Comparison of ENCODE assay signal across 9 mouse cellular contexts in the genomic region with DNA sequence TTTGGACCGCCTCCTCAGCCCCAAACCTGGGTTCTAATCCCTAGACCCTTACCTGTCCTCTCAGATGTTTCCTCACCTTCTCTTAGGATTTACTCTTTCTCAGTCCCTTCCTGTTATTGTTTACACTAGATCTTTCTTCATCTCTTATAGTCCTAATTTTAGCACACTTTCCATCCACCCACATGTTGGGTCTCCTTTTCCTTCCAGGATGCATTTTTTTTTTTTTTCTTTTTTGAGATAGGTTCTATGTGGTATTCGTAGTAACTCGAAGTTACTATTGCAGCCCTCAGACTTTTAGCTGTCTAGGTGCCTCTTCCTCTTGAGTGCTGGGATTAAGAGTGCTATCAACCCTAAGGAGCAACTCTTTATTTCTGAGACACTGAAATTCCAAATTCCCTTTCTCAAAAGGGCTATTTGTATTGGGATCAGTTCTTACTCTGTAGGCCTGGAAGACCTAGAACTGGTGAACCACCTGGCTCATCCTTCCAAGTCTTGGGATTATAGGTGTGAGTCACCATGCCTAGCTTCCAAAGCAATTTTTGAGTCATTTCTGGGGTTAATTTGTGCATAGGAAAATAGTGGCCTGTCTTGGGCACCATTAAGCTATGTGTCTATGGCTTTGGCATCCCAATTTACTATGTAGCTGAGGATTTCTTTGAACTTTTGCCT. TPM values are rescaled to one million over a fixed set of nuclear protein-coding genes. Genes with fewer than 3 reads are reported as not detected.
DNase-seq lines count a peak whose midpoint lies in the region; ATAC-seq and TF ChIP-seq lines count a peak whose summit lies in the region.
"Had no signal": no experiment of that assay in that cellular context is flagged by ENCODE, and none has a peak within 500 bp of the region (broad histone marks: within the 10 kb centered on the region; RNA-seq: fewer than 3 reads in every experiment).

No protein-coding gene starts in this region.

- peaks cover 38% of the 10 kb centered on the region for H3K36me3 ChIP-seq in heart, embryonic 12.5 days
- H3K36me3 ChIP-seq in G1E (replicated peaks): peaks cover 47% of the 10 kb centered on the region
- peaks cover 30% of the 10 kb centered on the region for H3K36me3 ChIP-seq in heart, embryonic 16.5 days (ENCODE audit: control insufficient read depth, insufficient read depth)
- H3K36me3 ChIP-seq in midbrain, embryonic 10.5 days: peaks cover 46% of the 10 kb centered on the region

- peaks cover 37% of the 10 kb centered on the region for H3K4me1 ChIP-seq in heart, embryonic 12.5 days (replicated peaks)
- H3K4me1 ChIP-seq in G1E (ENCODE audit: insufficient read depth, low read depth, low read length): peaks cover 57% of the 10 kb centered on the region
- H3K4me1 ChIP-seq in heart, embryonic 16.5 days (ENCODE audit: control insufficient read depth, insufficient read depth, low read length): peaks cover 39% of the 10 kb centered on the region
- peaks cover 53% of the 10 kb centered on the region for H3K4me1 ChIP-seq in midbrain, embryonic 10.5 days

- H3K4me2 ChIP-seq in heart, embryonic 12.5 days: peak overlapping the region; percentile 60
- H3K4me2 ChIP-seq in heart, embryonic 16.5 days (ENCODE audit: low read depth, low read length): peak overlapping the region; percentile 59

- ATAC-seq in heart, embryonic 12.5 days (ENCODE audit: insufficient number of reproducible peaks, low FRiP score): no peak
- ATAC-seq in G1E (ENCODE audit: extremely low read depth, insufficient number of reproducible peaks, low FRiP score, poor library complexity, severe bottlenecking): no peak
- no peak for ATAC-seq in heart, embryonic 16.5 days (replicated peaks; ENCODE audit: extremely low read depth, insufficient read depth, low FRiP score)
- ATAC-seq: Patski had no signal

- H3K9ac ChIP-seq in heart, embryonic 12.5 days: peak overlapping the region; percentile 95
- H3K9ac ChIP-seq in heart, embryonic 16.5 days (ENCODE audit: low read length): peak overlapping the region; percentile 90

- DNase-seq in heart, postnatal 25 days (ENCODE audit: low spot score): no peak
- DNase-seq in G1E (ENCODE audit: low spot score): no peak
- DNase-seq in midbrain, embryonic 10.5 days (ENCODE audit: low spot score): no peak
- DNase-seq in adrenal gland, postnatal 14 days: no peak
- DNase-seq in right cerebral cortex, postnatal 14 days: no peak
- DNase-seq in layer of hippocampus, adult 18-20 months (ENCODE audit: low spot score in 2 of 2): no peak

- intact Hi-C loops in heart, postnatal 25 days (cut with DNase I): loop anchor here (10.0 kb wide), 1 partner anchor 302 kb away; a partner anchor contains a TSS

- H3K27ac ChIP-seq in heart, embryonic 12.5 days (ENCODE audit: poor library complexity, severe bottlenecking): peak overlapping the region; percentile 99
- H3K27ac ChIP-seq in heart, embryonic 16.5 days (ENCODE audit: low read length): peak overlapping the region; percentile 98
- H3K27ac ChIP-seq in midbrain, embryonic 10.5 days (replicated peaks): peak overlapping the region; percentile 97

- no peaks in the 10 kb centered on the region for H3K27me3 ChIP-seq in heart, embryonic 12.5 days (replicated peaks)
- H3K27me3 ChIP-seq in G1E (ENCODE audit: insufficient read depth, low read length): no peaks in the 10 kb centered on the region
- no peaks in the 10 kb centered on the region for H3K27me3 ChIP-seq in heart, embryonic 16.5 days (ENCODE audit: control insufficient read depth, insufficient read depth, low read length)
- no peaks in the 10 kb centered on the region for H3K27me3 ChIP-seq in midbrain, embryonic 10.5 days (ENCODE audit: low read depth, poor library complexity, severe bottlenecking)
- H3K27me3 ChIP-seq: Patski had no signal

- H3K9me3 ChIP-seq in heart, embryonic 12.5 days (replicated peaks): no peaks in the 10 kb centered on the region; the same call in 1 of the 2 replicates
- H3K9me3 ChIP-seq in G1E (replicated peaks): no peaks in the 10 kb centered on the region
- no peaks in the 10 kb centered on the region for H3K9me3 ChIP-seq in heart, embryonic 16.5 days (replicated peaks; ENCODE audit: control insufficient read depth, low read length)
- H3K9me3 ChIP-seq in midbrain, embryonic 10.5 days (replicated peaks): no peaks in the 10 kb centered on the region; the same call in 1 of the 2 replicates

- peak overlapping the region; percentile 87 for H3K4me3 ChIP-seq in heart, embryonic 12.5 days
- peak overlapping the region; percentile 76 for H3K4me3 ChIP-seq in G1E (ENCODE audit: low read depth, low read length)
- H3K4me3 ChIP-seq in heart, embryonic 16.5 days (ENCODE audit: low read length): peak overlapping the region; percentile 68
- peak overlapping the region; percentile 96 for H3K4me3 ChIP-seq in midbrain, embryonic 10.5 days

- TF ChIP-seq CTCF in G1E (IDR thresholded peaks at IDR 0.05; ENCODE audit: low read depth, low read length): no peak

- 12% methylated on average over 3 of the region's 3 CpGs for WGBS in heart, embryonic 12.5 days
- 8% methylated on average over 3 of the region's 3 CpGs for WGBS in heart, embryonic 16.5 days
- WGBS in midbrain, embryonic 10.5 days: 28% methylated on average over 3 of the region's 3 CpGs

RNA-seq across cellular contexts. Expression of a gene that starts 1.1 kb away (rescaled TPM):
- polyA plus RNA-seq in heart, embryonic 12.5 days (2016; fragmentation: Nextera tagmentation; extraction: Ambion mirVana): 6.9 and 7.3 TPM in 2 replicates
- total RNA-seq in heart, postnatal 25 days (2021): 10 to 100 TPM; 42.7 to 44.4 TPM
- total RNA-seq in G1E (2014; fragmentation: Nextera tagmentation) (92.4 and 93.8 TPM in 2 replicates), G1E (2017) (42.3 and 50.5 TPM in 2 replicates)
- 16.4 and 35.8 TPM in 2 replicates for polyA plus RNA-seq in G1E (2012)
- 5.0 and 5.5 TPM in 2 replicates for polyA plus RNA-seq in heart, embryonic 16.5 days (2015; fragmentation: Nextera tagmentation; extraction: Ambion mirVana)
- polyA plus RNA-seq in midbrain, embryonic 10.5 days (2016; fragmentation: Nextera tagmentation; extraction: Ambion mirVana): 7.9 and 8.9 TPM in 2 replicates
- 72.6 and 73.7 TPM in 2 replicates for total RNA-seq in adrenal gland, postnatal 14 days (2021)
- 10 to 100 TPM; 25.7 to 26.3 TPM for total RNA-seq in layer of hippocampus, adult 18-20 months (2021)

RNA-seq across cellular contexts. Expression of a gene that starts 38.1 kb away (rescaled TPM):
- 0.38 and 0.71 TPM in 2 replicates for polyA plus RNA-seq in heart, embryonic 12.5 days (2016; fragmentation: Nextera tagmentation; extraction: Ambion mirVana)
- under 1 TPM; 0.68 to 0.84 TPM for total RNA-seq in heart, postnatal 25 days (2021)
- total RNA-seq in G1E (2014; fragmentation: Nextera tagmentation): not detected in 2 replicates
- total RNA-seq in G1E (2017): not detected in 2 replicates
- polyA plus RNA-seq in G1E (2012): not detected in 2 replicates
- 6.6 and 7.6 TPM in 2 replicates for polyA plus RNA-seq in heart, embryonic 16.5 days (2015; fragmentation: Nextera tagmentation; extraction: Ambion mirVana)
- 0.10 and 0.50 TPM in 2 replicates for polyA plus RNA-seq in midbrain, embryonic 10.5 days (2016; fragmentation: Nextera tagmentation; extraction: Ambion mirVana)
- 1.5 and 1.6 TPM in 2 replicates for total RNA-seq in adrenal gland, postnatal 14 days (2021)
- total RNA-seq in layer of hippocampus, adult 18-20 months (2021): 1 to 10 TPM; 1.0 to 1.8 TPM
- polyA plus RNA-seq: Patski had no signal

RNA-seq across cellular contexts. Expression of a gene that starts 40.1 kb away (rescaled TPM):
- polyA plus RNA-seq in heart, embryonic 12.5 days (2016; fragmentation: Nextera tagmentation; extraction: Ambion mirVana): 0.34 and 0.58 TPM in 2 replicates
- total RNA-seq in heart, postnatal 25 days (2021): not detected
- not detected in 2 replicates for total RNA-seq in G1E (2014; fragmentation: Nextera tagmentation)
- total RNA-seq in G1E (2017): 0.06 and 0.16 TPM in 2 replicates
- not detected in 2 replicates for polyA plus RNA-seq in G1E (2012)
- polyA plus RNA-seq in heart, embryonic 16.5 days (2015; fragmentation: Nextera tagmentation; extraction: Ambion mirVana): 0.11 and 0.20 TPM in 2 replicates
- polyA plus RNA-seq in midbrain, embryonic 10.5 days (2016; fragmentation: Nextera tagmentation; extraction: Ambion mirVana): 0.59 and 0.66 TPM in 2 replicates
- not detected in 2 replicates for total RNA-seq in adrenal gland, postnatal 14 days (2021)
- under 1 TPM; 0.41 to 0.45 TPM for total RNA-seq in layer of hippocampus, adult 18-20 months (2021)
- polyA plus RNA-seq: Patski had no signal

RNA-seq across cellular contexts. Expression of a gene that starts 51.8 kb away (rescaled TPM):
- 116 and 119 TPM in 2 replicates for polyA plus RNA-seq in heart, embryonic 12.5 days (2016; fragmentation: Nextera tagmentation; extraction: Ambion mirVana)
- total RNA-seq in heart, postnatal 25 days (2021): 10 to 100 TPM; 20.6 to 21.0 TPM
- total RNA-seq in G1E (2014; fragmentation: Nextera tagmentation): 78.6 and 94.0 TPM in 2 replicates
- 84.1 and 86.0 TPM in 2 replicates for total RNA-seq in G1E (2017)
- 122 and 254 TPM in 2 replicates for polyA plus RNA-seq in G1E (2012)
- polyA plus RNA-seq in heart, embryonic 16.5 days (2015; fragmentation: Nextera tagmentation; extraction: Ambion mirVana): 86.7 and 92.2 TPM in 2 replicates
- polyA plus RNA-seq in midbrain, embryonic 10.5 days (2016; fragmentation: Nextera tagmentation; extraction: Ambion mirVana): 75.7 and 82.3 TPM in 2 replicates
- 75.6 and 89.5 TPM in 2 replicates for total RNA-seq in adrenal gland, postnatal 14 days (2021)
- 10 to 100 TPM; 45.0 to 49.1 TPM for total RNA-seq in layer of hippocampus, adult 18-20 months (2021)

RNA-seq across cellular contexts. Expression of a gene that starts 56.5 kb away (rescaled TPM):
- 53.8 and 55.8 TPM in 2 replicates for polyA plus RNA-seq in heart, embryonic 12.5 days (2016; fragmentation: Nextera tagmentation; extraction: Ambion mirVana)
- total RNA-seq in heart, postnatal 25 days (2021): 10 to 100 TPM; 10.2 to 11.2 TPM
- total RNA-seq in G1E (2014; fragmentation: Nextera tagmentation) (187 and 217 TPM in 2 replicates), G1E (2017) (110 and 126 TPM in 2 replicates)
- 199 and 288 TPM in 2 replicates for polyA plus RNA-seq in G1E (2012)
- 49.3 and 55.6 TPM in 2 replicates for polyA plus RNA-seq in heart, embryonic 16.5 days (2015; fragmentation: Nextera tagmentation; extraction: Ambion mirVana)
- polyA plus RNA-seq in midbrain, embryonic 10.5 days (2016; fragmentation: Nextera tagmentation; extraction: Ambion mirVana): 115 and 128 TPM in 2 replicates
- total RNA-seq in adrenal gland, postnatal 14 days (2021): 22.5 and 23.2 TPM in 2 replicates
- total RNA-seq in layer of hippocampus, adult 18-20 months (2021): 10 to 100 TPM; 19.2 to 23.6 TPM
